Mouse (Mus musculus) embryonic facial prominence, embryonic 11.5 days (tissue): ENCODE measurements around the gene Tspan18. TPM values are rescaled to one million over a fixed set of nuclear protein-coding genes. Genes with fewer than 3 reads are reported as not detected.

Experiments
- ATAC-seq: fragments of 200-750 bp; cut with Nextera tagmentation; replicated peaks from 2 replicates; pipeline ENCODE4 v1.8.0; 2017; ENCODE audit warnings: low read depth; ENCODE audit not compliant: insufficient number of reproducible peaks, low FRiP score, low TSS enrichment
- DNase-seq: peaks from one replicate; pipeline ENCODE4 v3.0.0-alpha.2; 2015; ENCODE audit warnings: low spot score
- H3K27ac ChIP-seq: fragments of 300-500 bp; sonication (generic); replicated peaks from 2 replicates; pipeline ENCODE4 v1.5.1; 2014; ENCODE audit warnings: mild to moderate bottlenecking, low read depth, low read length, control low read depth
- H3K27me3 ChIP-seq: fragments of 300-500 bp; sonication (generic); 2 replicates; pipeline ENCODE4 v1.6.1; 2014; ENCODE audit warnings: mild to moderate bottlenecking, low read length, moderate library complexity, mixed read lengths; ENCODE audit not compliant: control insufficient read depth, insufficient read depth
- H3K36me3 ChIP-seq: fragments of 300-500 bp; sonication (generic); replicated peaks from 2 replicates; pipeline ENCODE4 v1.6.1; 2014; ENCODE audit warnings: low read depth, mild to moderate bottlenecking, low read length, moderate library complexity, mixed read lengths; ENCODE audit not compliant: control insufficient read depth, insufficient read depth
- H3K4me1 ChIP-seq: fragments of 300-500 bp; sonication (generic); 2 replicates; pipeline ENCODE4 v1.6.1; 2014; ENCODE audit warnings: low read length, mixed read lengths; ENCODE audit not compliant: control insufficient read depth, insufficient read depth
- H3K4me2 ChIP-seq: fragments of 300-500 bp; sonication (generic); 2 replicates; pipeline ENCODE4 v1.6.1; 2014; ENCODE audit warnings: low read depth, mild to moderate bottlenecking, control low read depth, low read length, moderate library complexity
- H3K4me3 ChIP-seq: fragments of 300-500 bp; sonication (generic); 2 replicates; pipeline ENCODE4 v1.5.1; 2014; ENCODE audit warnings: low read depth, low read length, control low read depth
- H3K9ac ChIP-seq: fragments of 300-500 bp; sonication (generic); replicated peaks from 2 replicates; pipeline ENCODE4 v1.6.1; 2014; ENCODE audit warnings: mild to moderate bottlenecking, control low read depth, low read length
- H3K9me3 ChIP-seq: fragments of 300-500 bp; sonication (generic); replicated peaks from 2 replicates; pipeline ENCODE4 v1.6.1; 2016; ENCODE audit warnings: mild to moderate bottlenecking, low read length, inconsistent platforms, mixed read lengths; ENCODE audit not compliant: control insufficient read depth
- whole genome bisulfite sequencing: fragments of 180-500 bp; shearing (Covaris S2); extraction: QIAGEN DNeasy Blood & Tissue Kit; methylation state at CpG from one replicate; pipeline ENCODE4 v1.1.7; 2014; 5-methylcytosine and 5-hydroxymethylcytosine counted together
- polyA plus RNA-seq: library from polyadenylated mRNA; unstranded; fragments of >200 nt; fragmentation: Nextera tagmentation; extraction: Ambion mirVana; gene quantifications from 2 replicates; pipeline ENCODE4 v1.2.1, GENCODE M21; 2014

Gene Tspan18
- polyA plus RNA-seq, 1 experiment from 2014 or later = 21.6 TPM

- Histone ChIP-seq H3K4me3 (no peak overlapping the region), H3K27me3 (no peaks in the 10 kb centered on the region), H3K4me2 (no peak overlapping the region; the same call in 1 of the 2 replicates), H3K36me3 (no peaks in the 10 kb centered on the region), H3K9me3 (no peaks in the 10 kb centered on the region), H3K27ac (peak overlapping the region; percentile 49; the same call in 1 of the 2 replicates), H3K9ac (peak overlapping the region; percentile 15; the same call in 1 of the 2 replicates), H3K4me1 (no peaks in the 10 kb centered on the region; the same call in 1 of the 2 replicates)
- peak; percentile 46 for DNase-seq
- 0 out of 2 replicates have a peak, but pooled peaks have one; percentile 29 for ATAC-seq
- WGBS = 14% methylated on average over 16 of the region's 16 CpGs
Observed at GRCm38 (mm10) chr2:93303585-93304272, 30.6 kb downstream of the Tspan18 start.

GRCm38 (mm10) chr2:93303260-93303584 lies 31.1 kb downstream of the Tspan18 start:
- H3K27me3 ChIP-seq = no peaks in the 10 kb centered on the region
- 42% methylated on average over 5 of the region's 5 CpGs for WGBS
- ATAC-seq (peak; percentile 70; the same call in 1 of the 2 replicates), DNase-seq (no peak)
- H3K4me1 ChIP-seq = no peaks in the 10 kb centered on the region; the same call in 1 of the 2 replicates
- no peaks in the 10 kb centered on the region for H3K9me3 ChIP-seq
- H3K27ac ChIP-seq = peak overlapping the region; percentile 21; the same call in 1 of the 2 replicates
- no peak overlapping the region for H3K4me2 ChIP-seq
- no peaks in the 10 kb centered on the region for H3K36me3 ChIP-seq
- H3K9ac ChIP-seq = peak overlapping the region; percentile 15; the same call in 1 of the 2 replicates
- no peak overlapping the region for H3K4me3 ChIP-seq

- ATAC-seq = no peak
- no peaks in the 10 kb centered on the region for H3K4me1 ChIP-seq
- no peaks in the 10 kb centered on the region for H3K36me3 ChIP-seq
- H3K4me2 ChIP-seq = no peak overlapping the region
- no peak overlapping the region for H3K9ac ChIP-seq
- no peak overlapping the region for H3K4me3 ChIP-seq
- no peaks in the 10 kb centered on the region for H3K9me3 ChIP-seq
- no peak overlapping the region for H3K27ac ChIP-seq
- H3K27me3 ChIP-seq = no peaks in the 10 kb centered on the region
- no peak for DNase-seq
- 76% methylated on average over 3 of the region's 3 CpGs for WGBS
Observed at GRCm38 (mm10) chr2:93297656-93298055, 36.6 kb downstream of the Tspan18 start.

GRCm38 (mm10) chr2:93291186-93291926 lies 42.9 kb downstream of the Tspan18 start:
- H3K36me3 ChIP-seq = no peaks in the 10 kb centered on the region
- no peaks in the 10 kb centered on the region for H3K9me3 ChIP-seq
- no peak overlapping the region for H3K9ac ChIP-seq
- no peaks in the 10 kb centered on the region for H3K27me3 ChIP-seq
- WGBS = 48% methylated on average over 13 of the region's 13 CpGs
- ATAC-seq (no peak), DNase-seq (peak; percentile 50)
- H3K4me3 ChIP-seq = no peak overlapping the region
- no peak overlapping the region for H3K27ac ChIP-seq
- no peak overlapping the region for H3K4me2 ChIP-seq
- no peaks in the 10 kb centered on the region; the same call in 1 of the 2 replicates for H3K4me1 ChIP-seq

GRCm38 (mm10) chr2:93290345-93291118 lies 43.8 kb downstream of the Tspan18 start:
- Histone ChIP-seq H3K27me3 (no peaks in the 10 kb centered on the region), H3K9ac (no peak overlapping the region; the same call in 1 of the 2 replicates), H3K4me3 (no peak overlapping the region), H3K4me1 (no peaks in the 10 kb centered on the region; the same call in 1 of the 2 replicates), H3K36me3 (no peaks in the 10 kb centered on the region), H3K27ac (no peak overlapping the region), H3K9me3 (no peaks in the 10 kb centered on the region), H3K4me2 (no peak overlapping the region)
- 18% methylated on average over 7 of the region's 7 CpGs for WGBS
- ATAC-seq (peak; percentile 57; the same call in 1 of the 2 replicates), DNase-seq (no peak)

- 75% methylated on average over 10 of the region's 10 CpGs for whole genome bisulfite sequencing
- H3K4me1 ChIP-seq = no peaks in the 10 kb centered on the region; the same call in 1 of the 2 replicates
- H3K27me3 ChIP-seq = no peaks in the 10 kb centered on the region
- H3K4me3 ChIP-seq = no peak overlapping the region
- ATAC-seq = no peak
- H3K4me2 ChIP-seq = no peak overlapping the region
- H3K9ac ChIP-seq = no peak overlapping the region
- no peaks in the 10 kb centered on the region for H3K36me3 ChIP-seq
- H3K27ac ChIP-seq = no peak overlapping the region
- DNase-seq = no peak
- no peaks in the 10 kb centered on the region for H3K9me3 ChIP-seq
Observed at GRCm38 (mm10) chr2:93289161-93289560, 45.1 kb downstream of the Tspan18 start.

- Histone ChIP-seq H3K27ac (no peak overlapping the region), H3K4me3 (no peak overlapping the region), H3K9me3 (no peaks in the 10 kb centered on the region), H3K36me3 (no peaks in the 10 kb centered on the region), H3K27me3 (no peaks in the 10 kb centered on the region), H3K4me2 (no peak overlapping the region), H3K4me1 (peaks cover 8% of the 10 kb centered on the region; the same call in 1 of the 2 replicates), H3K9ac (no peak overlapping the region)
- 38% methylated on average over 4 of the region's 4 CpGs for WGBS
- DNase-seq (peak; percentile 60), ATAC-seq (no peak)
Observed at GRCm38 (mm10) chr2:93287348-93287747, 47.0 kb downstream of the Tspan18 start.
